Mouse (Mus musculus) kidney, adult 2 months (tissue): Measurements from ENCODE around the gene Usp6nl.

Experiments used
- CTCF ChIP-seq: fragments of 200-500 bp; conservative IDR thresholded peaks from 2 replicates; pipeline ENCODE4 v1.5.1; 2011; ENCODE audit warnings: low read depth, mild to moderate bottlenecking, control low read depth, low read length, moderate library complexity, mixed read lengths; ENCODE audit not compliant: insufficient read depth, insufficient read length
- POLR2A ChIP-seq: fragments of 200-500 bp; IDR thresholded peaks from one replicate; pipeline ENCODE4 v1.6.1; 2011; ENCODE audit warnings: low read depth, low read length, control low read depth

DNA sequence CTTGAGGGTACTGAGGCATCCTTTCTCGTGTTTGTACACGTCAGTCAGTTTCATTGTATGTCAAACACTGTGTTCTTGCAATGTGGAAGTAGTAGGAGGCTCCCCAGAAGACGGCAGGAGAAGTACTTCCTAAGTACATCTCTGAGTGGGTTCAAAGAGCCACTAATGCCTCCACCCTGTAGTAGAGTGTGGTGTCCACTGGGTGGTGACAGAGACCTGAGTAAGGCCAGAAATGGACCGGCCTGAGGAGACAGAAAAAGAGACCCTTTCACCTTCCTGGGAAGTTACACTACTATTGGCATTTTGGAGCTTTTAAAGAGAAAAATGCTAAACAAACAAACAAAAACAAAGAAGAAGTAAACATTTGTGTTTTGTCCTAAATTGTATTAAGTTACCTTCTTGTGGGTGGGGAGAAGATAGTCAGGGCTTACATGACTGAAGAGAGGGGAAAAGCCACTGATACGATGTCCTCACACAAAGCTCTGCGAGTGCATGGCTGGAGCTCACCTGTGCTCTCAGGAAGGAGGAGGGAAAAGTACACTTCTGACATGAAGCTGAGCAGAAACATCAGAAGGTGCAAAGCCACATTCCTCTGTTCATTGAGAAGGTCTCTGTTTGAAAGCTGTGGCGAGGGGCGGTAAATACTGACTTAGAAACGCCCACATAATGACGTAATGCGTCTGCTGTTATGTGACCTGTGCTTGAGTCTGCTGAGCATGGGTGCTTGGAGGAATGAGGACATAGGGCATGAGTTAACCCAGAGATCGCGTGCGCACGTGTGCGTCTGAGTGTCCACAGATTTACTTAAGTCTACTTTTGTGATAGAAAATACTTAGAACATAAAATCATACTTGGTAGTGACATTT is 113.9 kb downstream of the Usp6nl start:
- TF ChIP-seq CTCF (peak; percentile 73), POLR2A (no peak)
